Mouse (Mus musculus) mouse trophoblast stem cell (cell line): ENCODE results near the gene Rbsn.

Experiments
- in situ Hi-C, 2 experiments: fragments of 300-500 bp; cut with MseI, MboI; formaldehyde crosslinking; loops; 2 replicates in 1 of 2; 3 replicates in 1 of 2; pipeline ENCODE4 v1.15.1; 2025

Rbsn gene

DNA sequence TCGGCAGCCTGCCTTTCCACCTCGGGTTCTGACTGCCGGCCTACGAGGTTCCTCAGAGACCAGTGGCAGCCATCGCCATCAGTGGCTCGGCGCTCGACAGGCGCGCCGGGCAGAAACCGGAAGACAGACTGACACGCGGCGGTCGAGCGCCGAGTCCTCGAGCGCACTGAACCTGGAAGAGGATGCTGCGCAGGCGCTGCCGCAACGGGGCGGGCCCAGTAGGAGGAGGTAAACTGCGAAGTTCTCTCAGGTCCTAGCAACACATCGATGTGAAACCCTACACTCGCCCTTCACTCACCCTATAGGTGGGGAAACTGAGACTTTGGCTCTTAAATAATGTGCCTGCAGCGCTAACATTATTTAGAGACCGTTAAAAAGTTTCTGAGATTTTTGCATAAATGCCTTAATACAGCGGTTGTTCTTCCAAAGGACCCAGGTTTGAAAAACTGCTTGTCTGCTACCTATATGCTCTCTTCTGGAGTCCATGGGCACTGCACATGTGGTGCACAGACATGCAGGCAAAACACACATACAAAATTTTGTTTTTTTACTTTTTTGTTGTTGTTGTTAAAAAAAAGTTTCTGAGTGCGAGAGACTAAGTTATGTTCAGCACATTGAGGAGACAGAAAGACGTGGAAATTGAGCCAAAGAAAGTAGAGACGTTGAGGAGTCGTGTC is at the start of gene Rbsn:
Gene Rbsn, minus strand, starts transcription at position 153 of the 677 bp plus-strand sequence.
- in situ Hi-C loops = loop anchor here in 1 of 2 experiments (10.0 kb wide), 1 partner anchor 50 kb away; no protein-coding TSS in a partner anchor

DNA sequence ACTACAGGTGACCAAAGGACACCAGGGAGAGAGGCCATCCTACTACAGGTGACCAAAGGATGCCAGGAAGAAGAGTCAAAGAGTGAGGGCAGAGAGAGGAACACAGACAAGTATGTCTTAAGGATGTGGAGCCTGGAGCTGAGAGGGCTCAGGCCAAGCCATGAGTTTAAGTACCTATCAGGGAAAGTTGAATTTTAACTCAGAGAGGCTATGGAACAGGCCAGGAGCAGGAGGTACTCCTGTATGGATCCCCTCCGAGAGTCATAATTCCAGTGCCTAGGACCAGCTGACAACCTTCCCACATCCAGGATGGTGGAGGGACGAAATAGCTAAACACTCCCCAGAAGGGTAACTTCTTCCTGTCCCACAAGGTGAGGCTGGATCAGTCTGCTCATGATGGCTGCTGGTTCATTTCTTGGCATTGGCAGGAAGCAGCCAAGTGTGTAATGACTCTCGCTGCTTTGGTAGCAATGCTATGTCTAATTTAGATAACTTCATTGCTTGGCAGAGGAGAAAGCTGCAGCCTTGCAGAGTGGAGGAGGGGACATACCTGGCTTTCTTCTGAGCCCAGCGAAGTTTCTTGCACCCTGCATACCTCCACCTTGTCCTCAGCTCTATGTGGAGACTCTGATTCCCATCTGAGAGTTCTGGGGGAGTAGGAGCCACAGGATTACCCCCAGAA is 46.6 kb upstream of the Rbsn start:
- in situ Hi-C loops = loop anchor here in 1 of 2 experiments (10.0 kb wide), 1 partner anchor 47 kb away; the partner anchor contains the start of gene Rbsn

DNA sequence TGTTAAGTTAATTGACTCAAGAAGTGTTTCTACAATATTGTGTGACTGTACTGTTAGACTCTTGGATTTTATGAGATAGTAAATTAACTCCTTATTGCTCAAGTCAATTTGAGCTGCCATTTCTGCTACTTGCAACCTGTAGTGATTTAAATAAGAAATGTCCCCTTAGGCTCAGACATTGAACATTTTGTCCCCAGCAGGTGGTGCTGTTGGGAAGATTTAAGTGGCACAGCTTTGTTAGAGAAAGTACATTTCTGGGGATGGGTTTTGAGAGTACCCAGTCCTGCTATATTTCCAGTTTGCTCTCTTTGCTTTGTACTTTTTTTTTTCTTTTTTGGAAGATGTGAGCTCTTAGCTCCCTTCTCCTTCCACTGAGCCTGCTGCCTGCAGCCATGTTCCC is 40.6 kb upstream of the Rbsn start:
- in situ Hi-C loops = no loop called here

DNA sequence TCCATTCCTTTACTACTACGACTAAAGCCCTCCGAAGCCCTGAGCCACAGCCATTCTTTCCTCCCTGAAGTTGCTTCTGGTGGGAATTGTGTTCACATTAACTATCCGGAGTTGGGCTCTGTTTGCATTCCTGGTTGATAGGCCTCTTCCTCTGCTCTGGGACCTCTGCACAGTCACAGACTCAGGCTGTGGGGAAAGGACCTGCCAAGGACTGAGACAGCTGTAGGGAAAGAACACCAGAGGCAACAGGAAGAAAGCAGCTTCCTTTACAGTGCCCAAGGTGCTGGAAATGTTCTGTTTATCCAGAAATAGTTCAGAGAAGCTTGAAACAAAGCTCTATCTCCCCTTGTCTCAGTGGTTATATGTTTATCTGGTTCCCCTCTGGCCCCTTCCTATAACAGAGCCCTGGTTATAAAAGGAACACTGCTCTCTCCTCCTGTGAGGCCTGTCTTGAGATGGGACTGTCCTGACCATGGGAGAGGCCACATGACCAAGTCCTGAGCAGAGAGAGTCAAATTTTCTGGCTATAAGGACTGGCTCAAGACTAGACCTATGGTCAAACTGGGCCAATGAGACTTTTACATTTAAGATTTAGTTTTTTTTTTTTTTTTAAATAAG is 38.6 kb upstream of the Rbsn start:
- in situ Hi-C loops = no loop called here

DNA sequence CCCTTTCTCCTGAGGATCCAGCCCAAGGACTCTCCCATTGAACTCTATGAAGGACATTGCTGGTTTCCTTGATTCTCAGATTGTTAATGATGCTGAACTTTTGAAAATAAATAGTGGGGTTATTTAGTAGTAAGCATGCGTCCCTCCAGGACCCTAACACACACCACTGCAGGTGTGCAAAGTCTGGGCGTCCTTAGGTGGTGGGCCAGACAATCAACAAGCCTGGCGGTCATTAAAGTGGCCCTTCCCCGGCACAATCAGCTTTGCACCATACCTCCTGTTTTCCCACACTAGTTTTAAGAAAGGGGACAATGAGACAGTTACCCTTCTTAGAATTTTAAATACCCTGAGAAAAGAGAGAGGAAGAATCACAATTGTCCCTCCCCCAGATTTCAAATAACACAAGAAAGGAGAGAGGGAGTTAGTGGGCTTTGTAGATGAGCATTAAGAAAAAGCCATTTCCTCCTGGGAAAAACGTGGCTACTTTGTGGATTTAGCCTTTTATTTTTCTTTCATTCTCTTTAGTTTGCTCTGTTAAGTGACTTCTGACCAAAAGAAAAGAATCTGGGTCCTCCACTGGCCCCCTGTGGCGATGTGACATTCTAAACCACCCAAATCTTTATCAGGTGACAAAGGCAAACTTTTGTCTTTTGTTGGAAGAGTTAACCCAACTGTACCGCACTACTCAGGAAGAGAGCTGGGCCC is 32.6 kb upstream of the Rbsn start:
- in situ Hi-C loops = no loop called here

DNA sequence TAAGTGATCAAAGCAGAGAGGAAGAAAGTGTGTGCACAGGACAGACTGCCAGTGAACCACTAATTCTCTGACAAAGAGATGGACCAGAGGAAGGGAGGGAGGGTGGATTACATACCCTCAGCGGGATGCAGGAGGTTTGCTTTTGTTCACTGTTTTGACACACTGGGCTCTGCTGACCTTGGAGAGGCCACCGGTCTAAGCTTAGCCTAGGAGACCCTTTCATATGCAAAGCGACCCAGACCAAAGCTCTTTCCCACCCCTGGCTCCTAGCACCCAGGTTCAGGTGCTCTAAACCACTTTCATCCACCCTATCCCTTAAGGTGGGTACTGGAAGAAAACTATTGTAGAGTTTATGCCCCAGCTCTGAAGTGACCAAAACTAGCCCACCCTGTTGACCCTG is 31.6 kb upstream of the Rbsn start:
- in situ Hi-C loops = no loop called here

DNA sequence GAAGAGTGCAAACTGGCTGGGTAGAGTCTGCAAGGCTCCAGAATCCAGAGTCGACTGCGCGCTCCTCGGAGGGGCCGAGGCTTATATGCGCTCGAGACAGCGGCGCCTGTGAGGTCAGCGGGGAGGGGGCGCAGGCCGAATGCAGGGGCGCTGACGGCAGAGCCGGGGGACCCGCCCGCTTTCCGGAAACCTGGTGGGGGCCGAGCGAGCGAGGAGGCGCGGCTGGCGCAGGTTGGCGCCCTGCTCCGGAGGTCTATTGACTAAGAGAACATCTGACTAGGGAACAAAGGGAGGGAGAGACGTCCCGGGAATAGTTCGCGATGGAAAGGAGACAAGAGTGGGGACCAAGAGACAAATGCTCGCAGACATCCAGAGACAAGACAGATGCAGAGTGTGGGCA is 29.9 kb upstream of the Rbsn start, which contains the start of gene Trh:
Gene Trh, minus strand, starts transcription at position 60 of the 400 bp plus-strand sequence.
- in situ Hi-C loops = no loop called here

DNA sequence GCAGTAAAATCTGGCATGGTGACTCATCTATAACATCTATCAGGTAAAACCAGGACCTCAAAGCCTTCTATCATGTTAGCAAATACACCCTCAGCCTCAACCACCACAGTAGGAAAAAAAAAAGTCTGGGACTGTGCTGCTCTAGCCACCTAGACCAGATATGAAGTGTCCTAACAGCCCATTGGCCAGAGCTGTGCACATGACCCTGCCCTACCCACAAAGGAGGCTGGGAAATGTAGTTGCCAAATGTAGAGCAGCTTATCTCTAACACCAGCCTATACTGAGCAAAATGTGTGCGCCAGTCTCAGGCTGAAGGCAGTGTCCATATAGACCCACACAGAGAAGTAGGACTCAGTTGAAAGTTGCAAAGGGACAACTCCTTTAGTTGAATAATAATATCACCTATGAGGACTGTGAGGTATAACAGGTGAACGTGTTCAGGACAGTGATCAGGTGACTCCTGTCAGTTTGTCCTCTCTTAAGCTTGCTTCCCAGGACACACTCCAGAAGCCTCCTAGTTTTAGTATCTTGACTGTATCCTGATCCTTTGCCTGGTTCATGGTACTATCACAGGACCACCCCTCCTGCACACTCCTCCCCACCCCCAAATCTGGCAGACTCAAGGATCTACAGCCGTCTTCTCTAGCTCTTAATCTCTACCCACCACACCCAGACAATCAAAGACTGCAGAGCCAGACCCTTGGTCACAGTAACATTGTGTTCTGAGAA is 26.6 kb upstream of the Rbsn start:
- in situ Hi-C loops = no loop called here

DNA sequence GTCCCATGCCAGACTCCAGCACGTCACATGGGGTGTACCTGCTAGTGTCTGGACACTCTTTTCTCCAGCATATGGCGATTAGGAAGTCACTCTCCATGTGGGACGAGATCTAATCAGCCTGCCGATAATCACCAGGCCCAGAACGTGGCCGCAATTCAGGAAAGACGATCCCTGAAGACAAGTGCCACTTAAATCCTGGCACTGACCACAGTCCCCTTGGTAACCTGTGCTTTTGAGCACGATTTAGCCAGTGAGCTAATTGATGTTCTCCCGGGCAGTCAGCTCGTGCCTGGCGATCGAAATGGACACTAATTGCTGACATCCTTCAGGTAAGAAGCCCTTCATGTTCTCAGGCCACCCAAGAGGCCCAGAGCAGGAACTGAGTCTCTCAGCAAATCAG is 20.3 kb upstream of the Rbsn start:
- in situ Hi-C loops = no loop called here

DNA sequence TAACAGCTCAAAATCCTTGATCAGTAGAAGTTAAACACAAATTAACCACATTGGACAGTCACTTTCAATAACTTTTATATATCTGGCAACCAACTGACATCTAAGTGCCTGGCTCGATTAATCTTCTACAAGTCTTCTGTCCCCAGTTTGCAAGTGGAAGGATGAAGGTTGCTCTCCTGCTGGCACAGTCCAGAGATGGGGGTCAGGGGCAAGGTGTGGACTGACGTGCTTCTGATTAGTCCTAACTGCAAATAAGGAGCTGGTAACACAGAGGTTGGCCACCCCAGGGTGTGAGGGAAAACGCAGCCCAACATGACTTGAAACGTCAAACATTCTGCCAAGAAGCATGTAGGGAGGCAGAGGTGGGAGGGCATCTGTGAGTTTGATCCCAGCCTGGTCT is 17.0 kb upstream of the Rbsn start:
- in situ Hi-C loops = no loop called here

DNA sequence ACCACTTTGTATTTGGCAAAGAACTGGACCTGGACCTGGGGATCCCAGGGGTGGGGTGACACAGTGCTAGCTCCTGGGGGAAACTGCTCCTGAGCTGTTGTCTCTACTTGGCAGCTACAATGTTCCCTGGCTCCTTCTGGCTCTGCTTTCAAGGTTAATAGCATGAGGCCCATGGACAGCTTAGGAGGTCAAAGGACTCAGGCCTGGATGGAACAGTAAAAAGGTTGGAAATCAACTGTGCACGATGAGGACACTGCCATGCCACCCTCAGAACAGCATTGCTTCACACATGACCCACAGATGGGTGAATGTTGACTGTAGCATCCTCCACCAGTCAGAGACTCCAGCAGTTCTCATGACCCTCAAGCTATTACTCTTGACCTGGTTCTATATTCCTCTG is 16.6 kb upstream of the Rbsn start:
- in situ Hi-C loops = no loop called here

DNA sequence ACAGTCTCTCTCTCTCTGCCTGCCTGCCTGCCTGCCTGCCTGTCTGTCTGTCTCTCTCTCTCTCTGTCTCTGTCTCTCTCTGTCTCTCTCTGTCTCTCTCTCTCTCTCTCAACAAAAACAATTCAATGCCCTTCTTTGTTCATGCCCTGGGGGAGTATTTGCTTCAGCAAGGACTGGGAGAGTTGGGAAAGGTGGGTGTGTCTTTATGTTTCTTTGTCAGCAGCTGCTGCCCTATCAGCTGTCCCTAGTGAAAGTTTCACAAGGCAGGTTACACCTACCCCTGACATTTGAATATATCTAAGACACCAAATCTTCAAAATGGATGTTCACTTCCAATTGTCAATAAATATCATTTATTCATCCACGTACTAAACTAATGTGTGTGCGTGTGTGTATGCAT is 14.9 kb upstream of the Rbsn start:
- in situ Hi-C loops = no loop called here

DNA sequence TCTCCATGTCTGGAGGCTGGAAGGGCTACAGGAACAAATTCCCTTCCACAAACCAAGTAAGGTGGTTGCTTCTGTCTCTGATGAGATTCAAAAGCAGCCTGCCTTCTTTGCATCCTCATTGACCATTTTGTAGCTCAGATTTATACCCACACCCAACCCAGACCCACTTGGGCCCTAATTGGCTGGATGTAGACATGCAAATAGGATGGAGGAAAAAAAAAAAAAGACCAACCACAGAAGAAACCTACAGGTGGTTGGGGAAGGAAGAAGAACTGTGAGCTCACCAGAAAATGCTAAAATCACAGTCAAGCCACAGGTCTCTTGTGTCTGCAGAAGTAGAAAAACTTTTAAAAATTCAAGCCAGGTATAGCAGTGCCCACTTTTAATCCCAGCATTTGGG is 14.4 kb upstream of the Rbsn start:
- in situ Hi-C loops = no loop called here

DNA sequence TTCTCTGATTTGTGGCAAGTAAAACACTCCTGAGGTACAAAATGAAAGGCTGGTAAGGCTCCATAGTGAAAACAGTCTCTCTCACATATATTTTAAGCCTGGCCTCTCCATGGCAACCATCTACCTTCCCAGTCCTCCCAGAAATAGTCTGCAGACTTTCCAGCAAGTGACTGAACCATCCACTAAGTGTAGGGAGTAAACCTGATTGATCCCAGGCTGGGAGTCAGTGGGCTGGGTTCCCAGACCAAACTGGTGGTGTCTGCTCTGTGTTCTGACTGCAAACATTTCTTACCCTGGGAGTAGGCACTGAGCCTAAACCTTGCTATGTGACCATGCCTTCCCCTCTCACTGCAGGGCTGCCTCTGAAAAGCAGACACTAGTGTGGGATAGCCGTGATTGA is 10.3 kb upstream of the Rbsn start:
- in situ Hi-C loops = loop anchor here in 1 of 2 experiments (5.0 kb wide), 1 partner anchor 42 kb away; no protein-coding TSS in a partner anchor

DNA sequence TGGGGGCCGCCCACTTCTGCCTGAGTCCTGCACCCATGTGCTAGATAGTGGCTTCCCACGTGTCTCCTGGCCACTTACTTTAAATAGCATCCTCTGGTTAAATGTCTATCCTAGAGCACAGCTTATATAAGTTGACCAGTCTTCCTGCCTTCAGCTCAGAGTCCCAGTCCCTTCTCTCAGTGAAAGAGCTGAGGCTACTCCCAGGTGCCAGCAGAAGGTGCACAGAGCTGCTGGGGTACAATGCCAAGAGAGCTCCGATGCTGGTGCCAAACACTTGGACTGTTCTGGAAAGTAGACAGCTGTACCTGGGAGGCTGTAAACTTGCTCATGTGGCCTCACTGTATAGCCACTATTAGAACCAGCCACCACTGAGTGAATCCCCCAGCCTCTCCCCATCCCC is 7.3 kb upstream of the Rbsn start:
- in situ Hi-C loops = loop anchor here in 1 of 2 experiments (5.0 kb wide), 1 partner anchor 45 kb away; no protein-coding TSS in a partner anchor

DNA sequence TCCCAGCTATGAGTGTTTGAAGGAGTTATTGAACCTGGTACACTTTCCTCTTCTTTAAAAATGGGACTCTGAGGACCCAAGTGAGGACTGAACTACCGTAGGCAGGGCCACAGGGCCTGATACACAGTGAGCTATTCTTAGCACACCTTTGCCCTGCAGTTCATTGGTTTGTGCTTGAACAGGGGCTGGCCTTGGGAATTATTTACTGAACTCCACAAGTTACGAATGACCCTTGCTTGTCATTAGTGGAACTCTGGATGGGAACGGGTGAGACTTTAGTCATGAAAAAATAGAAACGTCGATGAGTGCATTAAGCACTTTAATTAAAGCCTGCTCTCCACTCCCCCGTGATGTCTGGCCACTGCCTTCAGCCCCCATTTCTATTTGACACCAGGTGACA is 6.9 kb upstream of the Rbsn start:
- in situ Hi-C loops = loop anchor here in 1 of 2 experiments (5.0 kb wide), 1 partner anchor 46 kb away; no protein-coding TSS in a partner anchor

DNA sequence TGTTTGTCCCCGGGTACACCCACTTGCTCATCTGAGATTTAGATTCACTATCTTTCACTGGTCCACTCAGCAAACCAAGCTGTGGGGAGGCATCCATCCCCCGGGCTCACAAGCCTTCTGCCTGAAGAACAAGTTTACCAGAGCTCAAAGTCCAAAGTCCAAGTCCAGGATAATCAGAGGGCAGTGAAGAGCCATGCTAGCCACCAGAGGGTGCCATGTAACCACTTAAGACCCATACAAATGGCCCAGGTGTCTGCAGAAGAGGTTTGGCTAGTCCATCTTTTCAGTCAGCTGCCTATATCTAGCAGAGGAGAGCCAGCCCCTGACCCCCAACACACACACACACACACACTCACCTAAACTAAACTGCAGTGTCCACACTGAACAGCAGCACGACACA is 4.7 kb upstream of the Rbsn start:
- in situ Hi-C loops = loop anchor here in 1 of 2 experiments (10.0 kb wide), 1 partner anchor 45 kb away; no protein-coding TSS in a partner anchor

DNA sequence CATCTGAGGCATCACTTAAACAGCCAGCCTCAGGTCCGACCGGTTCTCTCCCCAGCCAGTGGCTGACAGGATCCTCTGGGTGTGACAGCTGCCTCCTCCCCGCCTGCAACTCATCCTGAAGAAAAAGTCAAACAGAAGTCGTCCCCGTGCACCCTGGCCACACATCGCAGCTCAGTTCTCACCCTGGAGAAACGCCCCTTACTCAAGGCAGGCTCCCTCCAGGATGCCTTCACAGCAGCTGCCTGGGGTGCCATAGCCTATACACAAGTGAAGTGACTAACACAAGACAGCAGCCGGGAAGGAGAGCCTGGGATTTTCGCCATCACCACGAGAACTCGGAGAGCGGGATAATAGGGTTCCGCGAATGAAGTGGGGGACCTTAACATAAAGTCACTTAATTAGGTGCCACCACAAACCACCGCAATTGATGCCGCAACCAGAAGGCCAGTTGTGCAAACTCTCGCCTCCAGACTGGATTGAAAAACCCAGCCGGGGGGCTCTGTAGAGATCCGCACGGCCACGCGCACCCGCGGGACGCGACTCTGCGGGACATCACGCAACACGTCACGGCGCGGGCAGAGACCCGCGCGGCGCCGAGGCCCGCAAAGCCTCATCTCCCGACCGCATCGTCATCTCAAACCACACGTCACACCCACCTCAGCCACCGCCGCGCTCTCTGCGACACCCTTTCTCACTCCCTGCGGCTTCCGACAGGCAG is 511 bp downstream of the Rbsn start:
- in situ Hi-C loops = loop anchor here in 1 of 2 experiments (10.0 kb wide), 1 partner anchor 51 kb away; no protein-coding TSS in a partner anchor

DNA sequence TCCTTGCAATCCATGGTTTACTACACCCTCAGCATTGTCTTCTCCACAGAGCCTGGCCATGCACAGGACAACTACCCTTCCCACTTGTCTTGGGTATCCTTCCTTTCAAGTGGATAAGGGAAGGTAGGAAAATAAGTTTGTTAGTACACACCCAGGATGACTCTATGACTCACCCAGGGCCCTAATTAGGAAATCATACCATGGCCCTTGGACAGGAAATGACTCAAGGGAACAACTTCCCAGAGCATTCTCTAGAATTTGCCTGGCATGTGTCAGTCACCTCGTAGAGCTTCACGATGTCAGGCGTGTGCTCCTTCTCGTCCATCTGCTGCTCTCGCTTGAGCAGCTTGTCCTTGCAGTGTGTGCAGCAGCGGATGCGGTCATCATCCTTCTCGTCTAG is 15.3 kb downstream of the Rbsn start:
- in situ Hi-C loops = no loop called here

DNA sequence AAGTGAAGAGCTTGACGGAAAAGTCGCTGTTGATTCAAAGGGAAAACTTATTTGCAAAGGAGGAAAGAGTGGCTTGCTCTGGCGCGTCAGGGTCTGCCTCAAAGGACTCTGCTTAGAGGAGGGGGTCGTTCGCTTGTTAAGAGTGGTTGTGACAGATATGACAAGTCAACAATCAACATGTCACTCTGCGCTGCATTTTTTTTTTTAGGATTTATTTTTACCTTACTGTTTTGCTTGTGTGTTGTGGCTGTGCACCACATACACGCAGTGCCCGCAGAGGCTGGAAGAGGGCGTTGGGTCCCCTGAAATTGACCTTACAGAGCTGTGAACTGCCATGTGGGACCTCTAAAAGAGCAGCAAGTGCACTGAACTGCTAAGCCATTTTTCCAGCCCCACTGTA is 30.5 kb downstream of the Rbsn start:
- in situ Hi-C loops = no loop called here
